Mouse (Mus musculus) fibroblast of lung, adult 2 months (primary cell): ENCODE measurements around the gene Elf1.
A peak's percentile ranks its signal among the peaks of the same experiment; 100 is the strongest.

Experiments
- DNase-seq: peaks from one replicate; pipeline ENCODE4 v3.0.0-alpha.2; 2011; ENCODE audit warnings: low read depth

The Elf1 gene

GRCm38 (mm10) chr14:79573482-79574191, 92.6 kb downstream of the Elf1 start:
- no peak for DNase-seq

DNA sequence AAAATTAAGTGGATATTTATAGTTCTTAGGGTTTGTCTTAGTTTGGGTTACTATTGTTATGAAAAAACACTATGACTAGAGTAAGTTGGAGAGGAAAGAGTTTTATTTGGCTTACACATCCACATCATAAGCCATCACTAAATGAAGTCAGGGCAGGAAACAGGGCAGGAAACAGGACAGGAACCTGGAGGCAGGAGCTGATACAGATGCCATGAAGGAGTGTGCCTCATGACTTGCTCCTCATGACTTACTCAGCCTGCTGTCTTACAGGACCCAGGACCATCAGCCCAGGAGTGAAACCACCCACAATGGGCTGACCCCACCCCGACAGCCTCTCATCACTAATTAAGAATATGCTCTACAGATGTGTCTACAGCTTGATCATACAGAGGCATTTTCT, 93.4 kb downstream of the Elf1 start:
- DNase-seq = no peak

DNA sequence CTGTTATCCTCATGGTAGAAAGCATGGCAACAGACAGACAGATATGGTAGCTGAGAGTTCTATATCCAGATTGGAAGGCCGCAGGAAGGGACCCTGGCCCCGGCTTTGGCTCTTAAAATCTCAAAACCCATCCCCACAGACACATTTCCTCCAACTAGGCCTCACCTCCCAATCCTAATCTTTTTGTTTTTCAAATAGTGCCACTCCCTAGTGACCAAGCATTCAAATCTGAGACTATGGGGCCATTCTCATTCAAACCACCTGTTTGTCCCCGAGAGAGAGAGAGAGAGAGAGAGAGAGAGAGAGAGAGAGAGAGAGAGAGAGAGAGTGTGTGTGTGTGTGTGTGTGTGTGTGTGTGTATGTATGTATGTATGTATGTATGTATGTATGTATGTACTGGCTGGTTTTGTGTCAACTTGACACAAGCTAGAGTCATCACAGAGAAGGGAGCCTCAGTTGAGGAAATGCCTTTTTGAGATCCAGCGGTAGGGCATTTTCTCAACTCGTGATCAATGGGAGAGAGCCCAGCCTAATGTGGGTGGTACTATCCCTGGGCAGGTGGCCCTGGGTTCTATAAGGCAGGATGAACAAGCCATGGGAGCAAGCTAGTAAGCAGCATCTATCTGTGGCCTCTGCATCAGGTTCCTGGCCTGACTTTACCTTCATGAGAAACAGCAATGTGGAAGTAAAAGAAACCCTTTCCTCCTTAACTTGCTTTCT, 102.7 kb downstream of the Elf1 start:
- no peak for DNase-seq

DNA sequence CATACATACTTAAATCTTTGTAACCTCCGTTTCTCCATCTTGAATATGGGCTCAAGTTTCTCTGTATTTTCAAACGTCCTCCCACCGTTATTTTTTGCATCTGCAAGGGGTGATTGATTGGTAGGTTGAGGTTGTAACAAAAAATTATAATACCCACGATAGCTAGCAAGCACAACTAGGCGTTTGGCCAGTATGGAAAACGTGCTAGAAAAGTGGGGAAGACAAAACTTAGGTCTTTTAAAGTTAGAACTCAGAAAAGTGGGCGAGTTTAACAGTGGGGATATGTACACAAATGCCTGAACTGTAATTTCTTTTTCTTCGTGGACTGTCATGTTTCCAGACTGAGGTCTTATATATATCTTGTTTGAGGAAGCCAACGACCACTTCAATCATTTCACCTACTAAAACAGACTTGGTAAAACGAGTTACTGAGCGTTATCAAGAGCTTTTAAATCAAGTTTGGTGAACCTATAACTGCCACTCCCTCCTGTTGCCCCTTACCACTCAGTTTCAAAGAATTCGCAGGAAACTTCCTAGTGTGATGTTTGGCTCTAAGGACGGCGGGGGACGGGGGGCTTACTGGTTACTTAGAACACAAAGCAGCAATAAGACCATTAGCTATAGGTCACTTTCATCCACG, 105.6 kb downstream of the Elf1 start:
- DNase-seq = no peak

DNA sequence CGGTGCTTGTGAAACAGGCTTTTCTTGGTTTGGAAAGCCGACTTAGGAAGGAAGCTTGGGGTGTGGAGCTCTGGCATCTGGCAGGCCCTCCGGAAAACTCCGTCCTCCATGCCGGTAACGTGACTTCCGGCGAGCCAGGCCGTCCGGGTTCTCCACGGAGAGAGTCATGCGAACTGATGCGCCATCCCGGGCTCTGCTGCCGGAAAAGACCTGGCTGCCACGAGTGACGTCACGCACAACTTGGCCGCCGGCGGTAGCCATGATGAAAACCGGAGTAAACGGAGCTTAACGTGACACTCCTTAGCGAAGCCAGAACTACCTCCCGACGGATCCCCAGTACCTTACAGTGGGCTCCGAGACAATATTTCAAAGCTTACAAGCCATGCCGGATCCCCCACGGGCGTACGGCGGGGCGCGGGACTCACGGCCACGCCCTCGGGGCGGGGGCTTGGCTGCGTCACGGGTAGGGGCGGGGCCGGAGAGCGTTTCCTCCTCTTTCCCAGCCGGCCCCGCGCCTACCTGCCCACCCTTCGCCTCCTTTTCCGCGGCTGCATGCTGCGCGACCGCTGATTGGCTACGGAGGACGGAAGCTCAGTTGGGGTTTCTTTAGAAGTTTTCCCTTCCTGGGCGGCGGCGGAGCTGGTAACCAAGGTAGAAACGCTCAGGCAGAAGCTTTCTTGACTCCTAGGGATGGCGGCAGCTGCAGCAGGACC, 106.3 kb downstream of the Elf1 start, which contains the start of gene Sugt1:
Gene Sugt1 (plus strand): TSS at position 553 of the 713 bp plus-strand sequence.
- peak; percentile 92 for DNase-seq

GRCm38 (mm10) chr14:79587852-79588229, 106.8 kb downstream of the Elf1 start:
- peak; percentile 11 for DNase-seq

DNA sequence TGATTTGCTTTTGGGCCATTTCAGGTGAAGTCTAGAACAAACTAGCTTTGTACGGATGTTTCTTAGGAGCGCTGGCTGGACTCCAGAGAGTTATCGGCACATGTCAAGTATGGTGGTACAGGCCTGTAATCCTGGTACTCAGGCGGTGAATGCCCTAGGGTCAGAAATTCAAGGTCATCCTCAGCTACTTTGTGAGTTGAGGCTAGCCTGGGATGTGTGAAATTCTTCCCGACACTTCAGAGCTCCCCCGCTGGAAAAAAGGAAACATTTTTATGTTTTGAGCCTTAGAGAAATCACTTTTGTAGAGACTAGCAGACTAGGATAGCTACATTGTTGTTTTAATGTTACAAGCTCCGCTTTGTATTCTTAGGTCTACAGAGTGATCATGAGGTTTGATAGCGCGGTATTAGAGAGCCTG, 107.5 kb downstream of the Elf1 start:
- DNase-seq = no peak

DNA sequence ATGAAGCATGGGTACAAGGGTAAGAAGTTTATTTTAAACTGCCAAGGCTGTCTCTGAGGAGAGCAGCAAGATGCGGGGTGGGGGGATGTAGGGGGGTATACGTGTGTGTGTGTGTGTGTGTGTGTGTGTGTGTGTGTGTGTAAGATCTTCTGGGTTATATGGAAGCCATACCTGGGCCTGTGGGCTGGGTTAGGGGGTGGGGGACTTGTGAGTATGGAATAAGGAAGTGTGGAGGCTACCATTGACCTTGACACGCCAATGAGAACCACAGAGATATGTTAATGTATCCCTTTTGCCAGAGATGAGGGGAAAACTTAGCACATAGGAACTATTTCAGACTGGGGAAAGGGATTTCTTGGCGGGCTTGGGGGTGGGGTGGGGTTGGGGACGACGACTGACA, 108.4 kb downstream of the Elf1 start:
- no peak for DNase-seq

- DNase-seq = no peak
Observed at GRCm38 (mm10) chr14:79590916-79591315, 109.9 kb downstream of the Elf1 start.

- DNase-seq = no peak
Observed at GRCm38 (mm10) chr14:79591611-79592010, 110.6 kb downstream of the Elf1 start.

GRCm38 (mm10) chr14:79594069-79594468, 113.1 kb downstream of the Elf1 start:
- DNase-seq = no peak

DNA sequence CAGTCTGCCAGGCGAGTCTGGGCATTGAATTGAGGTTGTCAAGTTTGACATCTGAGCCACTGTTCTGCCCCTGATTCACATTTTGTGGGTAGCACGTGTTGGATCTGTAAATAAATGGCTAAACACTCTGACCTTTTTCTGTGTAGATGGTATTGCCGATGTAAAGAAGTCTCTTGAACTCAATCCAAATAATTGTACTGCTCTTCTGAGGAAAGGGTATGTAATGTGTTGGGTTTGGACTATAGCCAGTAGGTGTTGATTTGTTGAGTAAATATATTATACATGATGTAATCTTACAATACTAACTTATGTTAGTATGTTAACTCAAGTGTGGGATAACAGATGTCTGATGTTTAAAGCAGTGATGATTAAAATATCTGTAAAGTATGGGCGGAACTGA, 115.6 kb downstream of the Elf1 start:
- DNase-seq = no peak

- DNase-seq = no peak
Observed at GRCm38 (mm10) chr14:79605881-79606280, 124.9 kb downstream of the Elf1 start.

GRCm38 (mm10) chr14:79606392-79606791, 125.4 kb downstream of the Elf1 start:
- DNase-seq = no peak

DNA sequence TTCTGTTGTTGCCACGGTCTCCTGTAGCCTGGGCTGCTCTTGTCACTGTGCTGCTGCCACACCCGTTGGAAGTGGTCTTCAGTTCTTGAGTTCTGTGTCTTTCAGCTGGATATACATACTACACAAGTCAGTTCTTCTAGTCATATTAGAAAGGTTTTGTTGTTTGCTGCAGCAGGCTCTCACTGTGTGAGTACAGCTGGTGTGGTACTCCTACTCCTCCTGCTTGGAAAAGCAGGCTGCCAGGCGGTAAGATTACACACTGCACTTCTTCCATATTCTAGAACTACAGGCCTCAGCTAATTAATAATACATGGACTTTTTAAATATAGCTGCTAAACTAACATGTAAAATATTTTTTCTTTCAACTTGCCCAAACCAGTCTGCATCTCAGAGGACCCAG, 125.9 kb downstream of the Elf1 start:
- no peak for DNase-seq

DNA sequence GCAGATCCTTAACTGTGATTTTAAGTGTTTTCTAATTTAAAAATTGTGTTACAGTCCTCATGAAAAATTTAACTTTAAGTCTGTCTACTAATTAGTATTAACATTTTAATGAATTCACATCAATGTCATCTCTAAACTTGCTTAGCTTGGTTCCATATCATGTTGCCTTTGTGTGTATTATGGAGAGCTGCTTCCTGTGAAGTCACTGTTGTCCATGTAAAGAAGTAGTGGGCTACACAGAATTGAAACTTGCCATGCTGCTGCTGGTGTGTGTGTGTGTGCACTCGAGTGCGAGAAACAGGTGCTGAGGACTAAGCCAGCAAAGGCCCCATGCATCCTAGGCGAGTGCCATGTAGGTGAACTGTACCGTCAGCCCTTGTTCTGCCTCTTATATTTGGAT, 126.4 kb downstream of the Elf1 start:
- no peak for DNase-seq

DNA sequence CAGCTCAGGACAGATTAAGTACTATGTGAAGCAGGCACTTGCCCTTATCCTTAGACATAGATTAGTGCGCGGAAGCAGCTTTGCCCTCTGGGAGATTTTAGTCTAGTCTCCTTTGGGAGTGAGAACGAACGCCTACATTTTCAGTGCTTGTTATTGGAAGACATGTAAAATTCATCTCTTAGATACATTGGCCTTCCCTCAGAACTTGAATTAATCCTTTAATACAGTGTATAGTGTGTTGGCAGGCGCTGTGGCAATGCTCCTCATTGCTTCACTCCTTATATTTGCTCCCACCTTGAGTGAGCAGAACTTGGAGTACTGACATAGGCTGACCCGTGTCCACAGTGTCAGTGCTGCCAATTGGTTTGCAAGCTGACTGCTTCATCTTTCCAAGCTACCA, 127.3 kb downstream of the Elf1 start:
- DNase-seq = no peak

GRCm38 (mm10) chr14:79617121-79617828, 136.3 kb downstream of the Elf1 start:
- DNase-seq = peak; percentile 66

GRCm38 (mm10) chr14:79619802-79620201, 138.8 kb downstream of the Elf1 start:
- no peak for DNase-seq

GRCm38 (mm10) chr14:79621143-79621542, 140.1 kb downstream of the Elf1 start:
- DNase-seq = no peak
